Mouse (Mus musculus): ENCODE data around the gene Tbx2. TPM values are rescaled to one million over a fixed set of nuclear protein-coding genes. Genes with fewer than 3 reads are reported as not detected.

The Tbx2 gene
- polyA plus RNA-seq, 1 experiment from 2014 or later, result 5.0 TPM

GRCm38 (mm10) chr11:85876059-85876788 lies 43.9 kb downstream of the Tbx2 start:
- Histone ChIP-seq H3K4me3 (peak overlapping the region; percentile 28), H3K4me1 (peaks cover 30% of the 10 kb centered on the region), H3K4me2 (replicated peaks) (peak overlapping the region; percentile 58), H3K9ac (no peak overlapping the region), H3K9me3 (no peaks in the 10 kb centered on the region), H3K27me3 (no peaks in the 10 kb centered on the region), H3K36me3 (no peaks in the 10 kb centered on the region), H3K27ac (peak overlapping the region; percentile 65)
- ATAC-seq (ENCODE audit: low FRiP score, low read depth), result peak; percentile 89
- WGBS, result 10% methylated on average over 24 of the region's 24 CpGs

DNA sequence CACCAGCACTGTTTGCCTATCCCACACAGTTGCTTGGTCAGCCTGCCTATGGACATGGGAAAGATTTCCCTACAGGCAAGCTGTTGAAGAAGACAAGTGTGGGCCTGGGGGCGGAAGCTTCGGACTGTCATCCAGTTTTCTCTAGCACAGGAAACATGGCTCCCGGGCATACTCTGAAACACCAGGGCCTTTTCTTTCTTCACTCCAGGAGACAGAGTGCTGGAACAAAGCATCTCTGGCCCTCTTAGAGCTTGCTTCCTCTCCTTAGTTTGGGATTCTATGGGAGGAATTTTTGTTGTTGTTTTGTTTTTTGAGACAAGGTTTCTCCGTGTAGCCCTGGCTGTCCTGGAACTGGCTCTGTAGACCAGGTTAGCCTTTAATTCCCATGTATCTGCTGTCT lies 52.1 kb downstream of the Tbx2 start:
- no peak overlapping the region for H3K4me3 ChIP-seq
- H3K9me3 ChIP-seq, result no peaks in the 10 kb centered on the region
- H3K4me2 ChIP-seq (replicated peaks), result no peak overlapping the region
- peaks cover 34% of the 10 kb centered on the region for H3K4me1 ChIP-seq
- H3K27me3 ChIP-seq, result peaks cover 32% of the 10 kb centered on the region
- ATAC-seq (ENCODE audit: low FRiP score, low read depth), result no peak
- H3K9ac ChIP-seq, result no peak overlapping the region
- 78% methylated on average over 4 of the region's 4 CpGs for WGBS
- H3K27ac ChIP-seq, result no peak overlapping the region
- H3K36me3 ChIP-seq, result no peaks in the 10 kb centered on the region

DNA sequence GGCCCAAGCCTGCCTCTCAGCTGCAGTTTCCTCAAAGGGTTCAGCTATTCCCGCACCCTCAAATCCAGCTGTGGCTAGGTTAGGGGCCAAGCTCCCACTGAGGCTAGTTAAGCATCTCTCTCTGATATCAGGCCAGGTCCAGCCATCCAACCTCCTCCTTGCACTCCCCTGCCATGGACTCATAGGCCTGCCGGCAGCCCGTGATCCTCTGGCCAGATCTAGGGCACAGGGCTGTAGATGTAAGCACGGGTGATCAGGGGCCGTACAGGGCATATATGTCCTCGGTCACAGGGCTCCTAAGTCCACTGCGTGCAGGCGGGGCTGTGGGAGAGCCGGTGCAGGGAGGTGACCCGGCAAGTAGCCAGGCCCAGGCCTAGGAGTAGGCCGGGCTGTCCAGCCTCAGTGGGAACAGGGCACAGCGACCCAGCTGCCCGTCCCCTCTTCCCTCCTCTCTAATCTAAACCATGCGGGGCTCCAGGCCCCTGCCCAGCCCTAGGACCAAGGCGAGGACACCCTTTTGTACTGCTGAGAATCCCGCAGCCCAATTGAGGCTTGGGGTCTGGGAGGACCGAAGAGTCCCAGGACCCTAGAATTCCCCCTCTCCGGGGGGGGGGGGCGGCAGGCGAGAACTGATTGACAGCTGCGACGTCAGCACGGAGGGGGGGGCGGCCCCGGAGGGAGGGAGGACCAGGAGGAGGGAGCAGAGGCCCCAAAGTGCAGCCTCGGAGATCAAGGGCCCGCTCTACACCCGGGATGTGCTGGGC lies 53.5 kb downstream of the Tbx2 start, which contains the start of gene Tbx4:
Gene Tbx4 (plus strand): TSS at position 758 of the 764 bp plus-strand sequence.
- 15% methylated on average over 21 of the region's 28 CpGs for WGBS
- H3K36me3 ChIP-seq, result no peaks in the 10 kb centered on the region
- peak; percentile 59 for ATAC-seq (ENCODE audit: low FRiP score, low read depth)
- peak within 1 kb of the TSS; percentile 61 for H3K4me3 ChIP-seq
- H3K4me2 ChIP-seq (replicated peaks), result peak within 1 kb of the TSS; percentile 76
- no peaks in the 10 kb centered on the region for H3K9me3 ChIP-seq
- H3K27me3 ChIP-seq, result peaks cover 45% of the 10 kb centered on the region
- peak within 1 kb of the TSS; percentile 90 for H3K9ac ChIP-seq
- H3K27ac ChIP-seq, result peak within 1 kb of the TSS; percentile 88
- H3K4me1 ChIP-seq, result peaks cover 35% of the 10 kb centered on the region

GRCm38 (mm10) chr11:85886429-85886785 lies 54.1 kb downstream of the Tbx2 start:
- Histone ChIP-seq H3K4me2 (replicated peaks) (peak overlapping the region; percentile 60), H3K36me3 (no peaks in the 10 kb centered on the region), H3K9ac (peak overlapping the region; percentile 90), H3K27ac (peak overlapping the region; percentile 88), H3K4me1 (peaks cover 41% of the 10 kb centered on the region), H3K4me3 (peak overlapping the region; percentile 61), H3K9me3 (no peaks in the 10 kb centered on the region), H3K27me3 (peaks cover 50% of the 10 kb centered on the region)
- ATAC-seq (ENCODE audit: low FRiP score, low read depth), result no peak
- WGBS, result 4% methylated on average over 22 of the region's 22 CpGs

GRCm38 (mm10) chr11:85887273-85887672 lies 54.9 kb downstream of the Tbx2 start:
- H3K27ac ChIP-seq, result no peak overlapping the region
- peaks cover 50% of the 10 kb centered on the region for H3K4me1 ChIP-seq
- H3K27me3 ChIP-seq, result peaks cover 59% of the 10 kb centered on the region
- ATAC-seq (ENCODE audit: low FRiP score, low read depth), result no peak
- peak overlapping the region; percentile 89 for H3K9ac ChIP-seq
- H3K36me3 ChIP-seq, result no peaks in the 10 kb centered on the region
- H3K4me3 ChIP-seq, result peak overlapping the region; percentile 56
- 17% methylated on average over 6 of the region's 6 CpGs for WGBS
- peak overlapping the region; percentile 76 for H3K4me2 ChIP-seq (replicated peaks)
- H3K9me3 ChIP-seq, result no peaks in the 10 kb centered on the region

DNA sequence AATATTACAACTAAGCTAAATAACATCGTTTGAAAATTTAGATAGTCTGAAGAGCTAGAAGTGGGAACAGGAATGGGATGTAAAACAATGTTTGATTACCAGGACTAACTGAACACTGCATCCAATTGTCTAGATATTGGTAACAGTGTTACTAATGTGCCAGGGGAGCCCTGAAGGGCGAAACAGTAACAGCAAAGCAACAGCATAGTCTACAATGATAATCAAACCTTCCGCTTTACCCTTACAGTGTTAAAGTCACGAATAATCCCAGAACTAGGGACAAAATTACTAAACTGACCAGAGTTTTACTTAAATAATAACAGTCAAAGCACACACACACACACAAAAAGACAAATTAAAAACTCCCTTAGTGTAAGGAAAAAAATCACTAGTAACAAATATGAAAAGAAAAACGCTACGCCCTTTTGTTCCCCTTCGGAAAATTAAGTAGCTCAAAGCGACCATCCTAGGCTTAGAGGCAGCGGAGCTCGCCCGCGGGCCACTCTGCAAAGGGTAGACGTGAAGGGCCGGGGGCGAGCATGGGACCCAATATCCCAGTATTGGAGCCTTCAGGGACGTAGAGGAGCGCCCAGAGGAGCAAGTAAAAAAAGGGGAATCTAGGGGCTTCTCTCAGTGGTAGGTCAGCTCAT lies 55.6 kb downstream of the Tbx2 start:
- Histone ChIP-seq H3K9ac (peak overlapping the region; percentile 89), H3K4me3 (peak overlapping the region; percentile 56), H3K4me2 (replicated peaks) (peak overlapping the region; percentile 76), H3K27ac (peak overlapping the region; percentile 91), H3K4me1 (peaks cover 56% of the 10 kb centered on the region), H3K27me3 (peaks cover 66% of the 10 kb centered on the region), H3K9me3 (no peaks in the 10 kb centered on the region), H3K36me3 (no peaks in the 10 kb centered on the region)
- WGBS, result 5% methylated on average over 17 of the region's 17 CpGs
- no peak for ATAC-seq (ENCODE audit: low FRiP score, low read depth)

GRCm38 (mm10) chr11:85888451-85888961 lies 56.2 kb downstream of the Tbx2 start:
- peak overlapping the region; percentile 89 for H3K9ac ChIP-seq
- no peaks in the 10 kb centered on the region for H3K36me3 ChIP-seq
- peak overlapping the region; percentile 56 for H3K4me3 ChIP-seq
- peak overlapping the region; percentile 76 for H3K4me2 ChIP-seq (replicated peaks)
- ATAC-seq (ENCODE audit: low FRiP score, low read depth), result no peak
- no peaks in the 10 kb centered on the region for H3K9me3 ChIP-seq
- 4% methylated on average over 26 of the region's 26 CpGs for WGBS
- H3K27ac ChIP-seq, result peak overlapping the region; percentile 91
- peaks cover 62% of the 10 kb centered on the region for H3K4me1 ChIP-seq
- H3K27me3 ChIP-seq, result peaks cover 71% of the 10 kb centered on the region

GRCm38 (mm10) chr11:85889056-85889729 lies 56.8 kb downstream of the Tbx2 start:
- Histone ChIP-seq H3K27ac (peak overlapping the region; percentile 91), H3K9ac (peak overlapping the region; percentile 89), H3K4me1 (peaks cover 69% of the 10 kb centered on the region)

DNA sequence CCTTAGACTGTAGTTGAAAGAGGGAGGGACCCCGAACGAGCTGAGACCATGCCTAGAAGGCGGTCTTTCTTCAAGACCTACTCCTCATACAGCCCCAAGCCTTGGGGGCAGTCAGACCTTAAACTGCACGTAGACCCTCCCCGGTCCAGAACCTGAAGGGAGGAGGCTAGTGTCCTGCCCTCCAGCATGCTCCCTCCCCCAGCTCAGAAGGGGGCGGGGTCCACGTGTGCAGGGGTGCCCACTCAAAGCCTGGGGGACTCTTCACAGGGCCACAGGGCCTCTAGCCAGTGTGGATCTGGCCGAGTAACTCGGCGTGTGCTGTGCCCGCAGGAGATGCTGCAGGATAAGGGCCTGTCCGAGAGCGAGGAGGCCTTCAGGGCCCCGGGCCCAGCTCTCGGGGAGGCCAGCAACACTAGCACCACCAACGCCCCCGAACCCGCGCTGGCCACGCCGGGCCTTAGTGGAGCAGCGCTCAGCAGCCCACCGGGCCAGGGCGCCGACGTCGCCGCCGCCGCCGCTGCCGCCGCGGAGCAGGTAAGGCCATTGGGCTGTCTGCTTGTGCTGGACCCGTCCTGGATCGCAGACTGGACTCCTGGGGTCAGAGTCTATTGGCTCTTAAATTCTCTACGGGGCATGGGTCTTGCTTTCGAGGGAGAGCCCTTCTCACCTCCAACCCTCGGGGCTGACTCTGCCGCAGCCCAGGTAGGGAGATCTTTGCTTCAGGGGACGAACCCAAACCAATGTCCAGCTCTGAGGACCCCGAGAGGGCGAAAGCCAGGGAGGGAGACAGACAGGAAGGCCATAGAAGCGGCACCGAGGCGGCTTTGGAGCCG lies 57.6 kb downstream of the Tbx2 start:
- WGBS, result 4% methylated on average over 47 of the region's 47 CpGs
- peak; percentile 52; the same call in 1 of the 2 replicates for ATAC-seq (ENCODE audit: low FRiP score, low read depth)
- H3K27ac ChIP-seq, result peak overlapping the region; percentile 91
- H3K4me2 ChIP-seq (replicated peaks), result peak overlapping the region; percentile 76
- H3K27me3 ChIP-seq, result peaks cover 75% of the 10 kb centered on the region
- H3K4me1 ChIP-seq, result peaks cover 76% of the 10 kb centered on the region
- H3K4me3 ChIP-seq, result peak overlapping the region; percentile 56
- H3K36me3 ChIP-seq, result no peaks in the 10 kb centered on the region
- peak overlapping the region; percentile 89 for H3K9ac ChIP-seq
- H3K9me3 ChIP-seq, result no peaks in the 10 kb centered on the region

More at GRCm38 (mm10) chr11:85889056-85889729, 56.8 kb downstream of the Tbx2 start:
- WGBS, result 34% methylated on average over 8 of the region's 8 CpGs
- Histone ChIP-seq H3K4me2 (replicated peaks) (peak overlapping the region; percentile 76), H3K36me3 (no peaks in the 10 kb centered on the region), H3K27me3 (peaks cover 75% of the 10 kb centered on the region), H3K4me3 (peak overlapping the region; percentile 56), H3K9me3 (no peaks in the 10 kb centered on the region)
- ATAC-seq (ENCODE audit: low FRiP score, low read depth), result no peak

DNA sequence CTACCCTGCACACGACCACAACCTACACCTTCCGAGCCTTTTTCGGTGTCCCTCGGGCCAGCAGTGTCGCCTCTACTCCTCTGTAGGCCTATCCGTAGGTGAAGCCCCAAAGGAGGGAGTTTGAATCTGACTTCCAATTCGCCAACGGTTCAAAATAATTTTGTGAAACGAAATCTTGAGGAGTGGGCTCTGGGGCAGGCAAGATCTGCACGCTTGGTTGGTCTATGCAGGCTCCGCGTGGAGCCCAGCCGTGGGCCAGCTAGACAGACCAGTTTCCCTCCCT lies 58.2 kb downstream of the Tbx2 start:
- Histone ChIP-seq H3K27ac (peak overlapping the region; percentile 91), H3K9me3 (no peaks in the 10 kb centered on the region), H3K9ac (peak overlapping the region; percentile 89), H3K4me3 (peak overlapping the region; percentile 56), H3K36me3 (no peaks in the 10 kb centered on the region), H3K4me1 (peaks cover 78% of the 10 kb centered on the region), H3K4me2 (replicated peaks) (peak overlapping the region; percentile 76), H3K27me3 (peaks cover 72% of the 10 kb centered on the region)
- WGBS, result 10% methylated on average over 13 of the region's 13 CpGs
- ATAC-seq (ENCODE audit: low FRiP score, low read depth), result no peak
